Mouse (Mus musculus): ENCODE measurements around the gene Plekha7. TPM values are rescaled to one million over a fixed set of nuclear protein-coding genes. Genes with fewer than 3 reads are reported as not detected.

The Plekha7 gene
- polyA plus RNA-seq, 1 experiment from 2014 or later, result 0.23 TPM

GRCm38 (mm10) chr7:116205451-116205850, 102.7 kb downstream of the Plekha7 start:
- Histone ChIP-seq H3K27ac (no peak overlapping the region), H3K79me2 (ENCODE audit: inconsistent target) (no peaks in the 10 kb centered on the region)
- WGBS (ENCODE audit: missing documents), result 85% methylated on average over 2 of the region's 2 CpGs

GRCm38 (mm10) chr7:116202033-116202681, 106.0 kb downstream of the Plekha7 start:
- no peaks in the 10 kb centered on the region for H3K36me3 ChIP-seq (ENCODE audit: inconsistent target)
- WGBS (ENCODE audit: missing documents), result 81% methylated on average over 10 of the region's 10 CpGs
- no peak overlapping the region for H3K4me3 ChIP-seq (ENCODE audit: inconsistent target)
- no peak overlapping the region for H3K27ac ChIP-seq
- no peaks in the 10 kb centered on the region for H3K79me2 ChIP-seq (ENCODE audit: inconsistent target)

More at GRCm38 (mm10) chr7:116205451-116205850, 102.7 kb downstream of the Plekha7 start:
- H3K36me3 ChIP-seq (ENCODE audit: inconsistent target), result no peaks in the 10 kb centered on the region
- no peak overlapping the region for H3K4me3 ChIP-seq (ENCODE audit: inconsistent target)

GRCm38 (mm10) chr7:116200951-116201351, 107.2 kb downstream of the Plekha7 start:
- no peak overlapping the region for H3K27ac ChIP-seq
- no peaks in the 10 kb centered on the region for H3K36me3 ChIP-seq (ENCODE audit: inconsistent target)
- H3K4me3 ChIP-seq (ENCODE audit: inconsistent target), result no peak overlapping the region
- H3K79me2 ChIP-seq (ENCODE audit: inconsistent target), result no peaks in the 10 kb centered on the region
- WGBS (ENCODE audit: missing documents), result 67% methylated on average over 1 of the region's 1 CpGs

GRCm38 (mm10) chr7:116200544-116200943, 107.6 kb downstream of the Plekha7 start:
- WGBS (ENCODE audit: missing documents), result 56% methylated on average over 2 of the region's 2 CpGs

GRCm38 (mm10) chr7:116198902-116199301, 109.3 kb downstream of the Plekha7 start:
- no peaks in the 10 kb centered on the region for H3K79me2 ChIP-seq (ENCODE audit: inconsistent target)
- H3K4me3 ChIP-seq (ENCODE audit: inconsistent target), result no peak overlapping the region
- no peak overlapping the region for H3K27ac ChIP-seq
- 66% methylated on average over 2 of the region's 2 CpGs for WGBS (ENCODE audit: missing documents)
- H3K36me3 ChIP-seq (ENCODE audit: inconsistent target), result no peaks in the 10 kb centered on the region

More at GRCm38 (mm10) chr7:116200544-116200943, 107.6 kb downstream of the Plekha7 start:
- no peak overlapping the region for H3K27ac ChIP-seq
- no peaks in the 10 kb centered on the region for H3K79me2 ChIP-seq (ENCODE audit: inconsistent target)
- H3K36me3 ChIP-seq (ENCODE audit: inconsistent target), result no peaks in the 10 kb centered on the region
- H3K4me3 ChIP-seq (ENCODE audit: inconsistent target), result no peak overlapping the region

- Histone ChIP-seq H3K27ac (no peak overlapping the region), H3K79me2 (ENCODE audit: inconsistent target) (no peaks in the 10 kb centered on the region), H3K4me3 (ENCODE audit: inconsistent target) (no peak overlapping the region), H3K36me3 (ENCODE audit: inconsistent target) (no peaks in the 10 kb centered on the region)
- WGBS (ENCODE audit: missing documents), result 35% methylated on average over 7 of the region's 7 CpGs
Measured at GRCm38 (mm10) chr7:116198407-116198806, 109.8 kb downstream of the Plekha7 start.

GRCm38 (mm10) chr7:116196974-116197679, 111.0 kb downstream of the Plekha7 start:
- WGBS (ENCODE audit: missing documents), result 86% methylated on average over 8 of the region's 8 CpGs
- no peak overlapping the region for H3K4me3 ChIP-seq (ENCODE audit: inconsistent target)
- H3K36me3 ChIP-seq (ENCODE audit: inconsistent target), result no peaks in the 10 kb centered on the region
- no peak overlapping the region for H3K27ac ChIP-seq
- no peaks in the 10 kb centered on the region for H3K79me2 ChIP-seq (ENCODE audit: inconsistent target)

- Histone ChIP-seq H3K36me3 (ENCODE audit: inconsistent target) (no peaks in the 10 kb centered on the region), H3K27ac (no peak overlapping the region), H3K4me3 (ENCODE audit: inconsistent target) (no peak overlapping the region), H3K79me2 (ENCODE audit: inconsistent target) (no peaks in the 10 kb centered on the region)
- 65% methylated on average over 7 of the region's 7 CpGs for WGBS (ENCODE audit: missing documents)
Measured at GRCm38 (mm10) chr7:116194996-116195395, 113.2 kb downstream of the Plekha7 start.

GRCm38 (mm10) chr7:116192966-116193365, 115.2 kb downstream of the Plekha7 start:
- Histone ChIP-seq H3K27ac (no peak overlapping the region), H3K4me3 (ENCODE audit: inconsistent target) (no peak overlapping the region), H3K36me3 (ENCODE audit: inconsistent target) (no peaks in the 10 kb centered on the region), H3K79me2 (ENCODE audit: inconsistent target) (no peaks in the 10 kb centered on the region)
- WGBS (ENCODE audit: missing documents), result 84% methylated on average over 7 of the region's 7 CpGs

GRCm38 (mm10) chr7:116192096-116192595, 116.0 kb downstream of the Plekha7 start:
- Histone ChIP-seq H3K27ac (no peak overlapping the region), H3K4me3 (ENCODE audit: inconsistent target) (no peak overlapping the region), H3K36me3 (ENCODE audit: inconsistent target) (no peaks in the 10 kb centered on the region), H3K79me2 (ENCODE audit: inconsistent target) (no peaks in the 10 kb centered on the region)
- WGBS (ENCODE audit: missing documents), result 92% methylated on average over 2 of the region's 4 CpGs

- Histone ChIP-seq H3K36me3 (ENCODE audit: inconsistent target) (no peaks in the 10 kb centered on the region), H3K79me2 (ENCODE audit: inconsistent target) (no peaks in the 10 kb centered on the region), H3K27ac (no peak overlapping the region), H3K4me3 (ENCODE audit: inconsistent target) (no peak overlapping the region)
- WGBS (ENCODE audit: missing documents), result 84% methylated on average over 3 of the region's 3 CpGs
Measured at GRCm38 (mm10) chr7:116191138-116191537, 117.0 kb downstream of the Plekha7 start.

- 87% methylated on average over 9 of the region's 9 CpGs for WGBS (ENCODE audit: missing documents)
- Histone ChIP-seq H3K27ac (no peak overlapping the region), H3K4me3 (ENCODE audit: inconsistent target) (no peak overlapping the region), H3K79me2 (ENCODE audit: inconsistent target) (no peaks in the 10 kb centered on the region), H3K36me3 (ENCODE audit: inconsistent target) (no peaks in the 10 kb centered on the region)
Measured at GRCm38 (mm10) chr7:116189708-116190107, 118.5 kb downstream of the Plekha7 start.

GRCm38 (mm10) chr7:116188391-116188790, 119.8 kb downstream of the Plekha7 start:
- no peaks in the 10 kb centered on the region for H3K79me2 ChIP-seq (ENCODE audit: inconsistent target)
- H3K36me3 ChIP-seq (ENCODE audit: inconsistent target), result no peaks in the 10 kb centered on the region
- no peak overlapping the region for H3K27ac ChIP-seq
- no peak overlapping the region for H3K4me3 ChIP-seq (ENCODE audit: inconsistent target)
- WGBS (ENCODE audit: missing documents), result 88% methylated on average over 5 of the region's 5 CpGs

GRCm38 (mm10) chr7:116187521-116187920, 120.7 kb downstream of the Plekha7 start:
- Histone ChIP-seq H3K4me3 (ENCODE audit: inconsistent target) (no peak overlapping the region), H3K36me3 (ENCODE audit: inconsistent target) (no peaks in the 10 kb centered on the region), H3K27ac (no peak overlapping the region), H3K79me2 (ENCODE audit: inconsistent target) (no peaks in the 10 kb centered on the region)
- 93% methylated on average over 3 of the region's 3 CpGs for WGBS (ENCODE audit: missing documents)

GRCm38 (mm10) chr7:116186847-116187246, 121.3 kb downstream of the Plekha7 start:
- no peaks in the 10 kb centered on the region for H3K79me2 ChIP-seq (ENCODE audit: inconsistent target)
- H3K36me3 ChIP-seq (ENCODE audit: inconsistent target), result no peaks in the 10 kb centered on the region
- H3K27ac ChIP-seq, result no peak overlapping the region
- 100% methylated on average over 1 of the region's 1 CpGs for WGBS (ENCODE audit: missing documents)
- no peak overlapping the region for H3K4me3 ChIP-seq (ENCODE audit: inconsistent target)
